Mouse (Mus musculus): ENCODE measurements around the gene Grk3.

Grk3 gene

GRCm38 (mm10) chr5:112936632-112937031 lies 79.0 kb downstream of the Grk3 start:
- DNase-seq (ENCODE audit: low read depth, low spot score), result no peak

DNA sequence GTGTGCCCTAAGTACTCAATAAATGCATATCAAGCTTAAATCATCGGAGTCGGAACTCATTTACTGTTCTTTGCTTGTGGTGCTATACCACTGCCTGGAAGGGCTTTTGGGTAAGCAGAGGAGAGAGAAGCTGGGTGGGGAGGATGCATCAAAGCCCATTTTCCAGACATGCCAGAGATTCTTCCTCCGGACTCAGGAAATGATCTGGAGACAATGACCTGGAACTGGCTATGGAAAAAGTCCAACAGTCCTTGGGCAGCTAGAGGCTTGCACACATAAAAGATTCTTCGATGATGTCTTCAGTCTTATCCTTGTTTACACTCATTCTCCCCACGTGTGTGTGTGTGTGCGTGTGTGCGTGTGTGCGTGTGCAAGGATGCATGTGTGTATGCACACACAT lies 80.2 kb downstream of the Grk3 start:
- DNase-seq (ENCODE audit: low read depth, low spot score), result no peak

DNA sequence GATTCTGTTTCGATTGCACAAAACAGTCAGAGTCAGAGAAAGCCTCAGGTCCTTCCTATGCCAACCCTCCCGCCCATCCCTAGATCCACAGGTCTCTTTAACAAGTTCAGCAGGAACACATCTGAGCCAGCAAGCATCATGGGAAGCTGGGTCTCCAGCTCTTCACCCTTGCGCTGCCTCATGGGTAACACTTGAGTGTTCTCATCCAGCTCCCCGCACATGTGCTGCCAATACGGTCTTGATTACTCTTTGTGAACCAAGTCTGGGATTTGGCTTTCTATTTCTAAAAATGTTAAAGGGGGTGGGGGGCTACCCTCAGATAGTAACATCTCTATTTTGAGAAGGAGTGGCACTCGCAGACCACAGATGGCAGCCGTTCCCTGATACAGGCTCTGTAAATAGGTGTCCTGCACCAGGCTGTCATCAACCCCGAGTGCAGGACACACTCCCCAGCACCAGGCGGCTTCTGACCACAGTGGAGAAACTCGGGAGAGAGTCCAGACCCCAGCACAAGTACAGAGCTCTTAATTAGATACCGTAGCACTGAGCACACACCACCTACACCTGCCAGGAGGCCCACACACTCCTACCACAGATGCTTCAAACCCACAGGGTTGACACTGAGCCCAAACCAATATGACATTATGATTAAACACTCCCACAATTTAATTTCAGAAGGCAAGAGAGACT lies 82.6 kb downstream of the Grk3 start:
- no peak for DNase-seq (ENCODE audit: low read depth, low spot score)

DNA sequence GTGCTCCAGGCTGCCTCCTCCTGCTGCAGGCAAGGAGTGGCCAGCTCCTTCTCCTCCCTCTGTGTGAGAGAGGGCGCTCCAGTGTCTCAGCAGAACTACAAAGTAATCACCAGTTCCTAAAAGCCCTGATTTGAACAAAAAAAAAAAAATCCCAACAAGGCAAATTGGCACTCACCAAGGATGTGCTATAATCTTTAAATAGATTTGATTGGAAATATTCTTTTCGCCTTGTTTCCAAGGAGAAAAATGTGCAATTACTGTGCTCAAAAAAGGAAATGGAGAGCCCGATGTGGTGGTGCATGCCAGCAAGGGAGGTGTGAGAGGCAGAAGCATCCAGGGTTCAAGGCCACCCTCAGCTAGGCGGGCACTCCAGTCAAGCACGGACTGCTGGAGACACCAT lies 83.7 kb downstream of the Grk3 start:
- no peak for DNase-seq (ENCODE audit: low read depth, low spot score)

GRCm38 (mm10) chr5:112928201-112928881 lies 87.2 kb downstream of the Grk3 start:
- no peak for DNase-seq (ENCODE audit: low read depth, low spot score)

DNA sequence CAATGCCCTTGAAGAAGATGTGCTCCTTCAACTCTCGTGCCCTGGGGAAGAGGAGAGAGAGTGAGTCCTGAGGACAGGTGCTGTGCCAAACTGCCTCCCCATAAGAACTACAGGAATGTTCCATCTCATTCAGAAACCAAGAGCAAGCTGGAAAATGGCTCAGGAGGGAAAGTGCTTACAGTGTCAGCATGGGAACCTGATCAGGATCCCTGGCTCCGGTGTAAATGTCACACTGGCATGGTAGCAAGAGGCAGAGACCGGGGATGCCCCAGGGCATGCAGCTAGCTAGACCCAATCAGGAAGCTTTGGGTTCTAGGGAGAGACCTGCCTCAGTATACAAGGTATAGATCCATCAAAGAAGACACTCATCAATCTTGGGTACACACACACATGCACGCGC lies 90.2 kb downstream of the Grk3 start:
- no peak for DNase-seq (ENCODE audit: low read depth, low spot score)

DNA sequence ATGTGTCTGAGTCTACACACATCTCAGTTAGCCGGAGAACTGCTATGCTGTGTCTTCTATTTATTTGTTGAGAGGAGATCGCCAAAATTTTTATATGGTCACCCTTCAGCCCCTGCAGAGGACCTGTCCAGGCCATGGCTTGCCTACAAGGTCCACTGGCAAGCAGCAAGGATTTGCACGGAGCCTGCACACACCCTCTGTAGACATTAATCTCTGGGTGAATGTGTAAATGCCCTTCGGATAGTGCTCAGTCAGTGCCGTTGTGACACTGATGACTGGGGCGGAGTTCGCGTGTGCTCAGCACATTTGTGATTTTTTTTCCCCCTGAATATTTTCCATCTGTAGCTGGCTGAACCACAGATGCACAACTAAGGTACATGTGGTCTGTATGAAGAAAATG lies 90.8 kb downstream of the Grk3 start:
- DNase-seq (ENCODE audit: low read depth, low spot score), result no peak

GRCm38 (mm10) chr5:112923841-112924240 lies 91.8 kb downstream of the Grk3 start:
- DNase-seq (ENCODE audit: low read depth, low spot score), result no peak

DNA sequence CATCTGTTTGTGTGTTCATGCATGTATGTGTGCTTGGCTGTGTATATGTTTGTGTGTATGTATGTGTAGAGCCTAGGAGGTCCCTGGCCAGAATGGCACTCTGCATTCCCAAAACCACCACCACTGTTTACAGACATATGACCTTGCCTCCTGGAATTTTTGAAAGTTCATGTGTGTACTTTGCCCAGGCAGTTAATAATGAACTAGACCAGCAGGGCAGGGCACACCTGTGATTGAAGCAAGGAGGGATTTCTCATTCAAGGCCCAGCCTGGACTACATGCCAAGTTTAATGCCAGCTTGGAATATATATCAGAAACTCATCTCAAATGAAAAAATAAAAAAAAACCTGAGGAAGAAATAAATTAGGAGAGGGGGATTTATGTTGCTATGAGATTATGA lies 93.7 kb downstream of the Grk3 start:
- DNase-seq (ENCODE audit: low read depth, low spot score), result no peak

GRCm38 (mm10) chr5:112910381-112910780 lies 105.2 kb downstream of the Grk3 start:
- DNase-seq (ENCODE audit: low read depth, low spot score), result no peak

GRCm38 (mm10) chr5:112908169-112908614 lies 107.4 kb downstream of the Grk3 start:
- DNase-seq (ENCODE audit: low read depth, low spot score), result no peak

- DNase-seq (ENCODE audit: low read depth, low spot score), result no peak
Measured at GRCm38 (mm10) chr5:112907504-112907903, 108.1 kb downstream of the Grk3 start.

DNA sequence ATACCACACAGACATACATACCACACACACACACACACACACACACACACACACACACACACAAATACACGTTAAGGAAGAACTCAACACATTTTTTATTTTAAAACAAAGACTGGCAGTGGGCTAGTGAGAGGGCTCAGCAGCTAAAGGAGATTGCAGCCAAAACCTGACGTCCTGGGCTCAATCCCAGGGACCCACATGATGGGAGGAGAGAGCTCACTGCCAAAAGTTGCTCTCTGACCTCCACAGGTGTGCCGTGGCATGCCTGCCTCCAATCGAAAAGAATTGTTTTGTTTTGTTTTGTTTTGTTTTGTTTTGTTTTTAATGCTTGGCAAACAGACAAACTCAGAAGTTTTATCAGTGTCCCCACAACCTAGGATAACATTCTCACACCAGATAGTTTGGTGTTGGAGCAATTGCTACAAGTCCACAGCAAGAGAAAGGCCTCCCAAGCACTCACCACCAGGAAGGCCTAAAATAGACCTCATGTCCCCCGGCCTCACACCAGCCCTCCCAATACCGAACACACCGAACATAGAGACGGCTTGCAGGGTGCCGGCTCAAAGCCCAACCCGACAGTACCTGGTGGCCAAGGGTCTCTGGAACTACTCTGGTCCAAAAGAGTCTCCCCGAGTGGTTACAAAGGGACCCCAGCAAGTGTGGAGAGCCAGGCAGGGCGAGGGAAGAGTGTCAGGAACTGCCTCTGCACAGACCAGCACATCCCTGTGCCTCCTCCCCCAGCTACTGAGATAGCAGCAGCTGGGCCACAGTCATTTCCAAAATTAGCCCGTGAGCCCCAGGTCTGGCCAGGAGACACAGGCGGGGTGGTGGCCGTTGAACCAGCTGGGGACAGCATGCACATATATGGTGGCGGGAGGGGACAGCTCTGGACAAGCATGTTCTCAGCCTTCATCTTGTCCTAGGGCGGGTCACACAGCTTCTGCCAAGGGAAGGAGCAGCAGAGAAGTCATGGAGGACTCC lies 119.6 kb downstream of the Grk3 start, which contains the start of gene Myo18b:
Gene Myo18b, minus strand, starts transcription at position 689 of the 981 bp plus-strand sequence.
- no peak for DNase-seq (ENCODE audit: low read depth, low spot score)

- DNase-seq (ENCODE audit: low read depth, low spot score), result no peak
Measured at GRCm38 (mm10) chr5:112893462-112894060, 122.0 kb downstream of the Grk3 start.

- DNase-seq (ENCODE audit: low read depth, low spot score), result no peak
Measured at GRCm38 (mm10) chr5:112892411-112892810, 123.2 kb downstream of the Grk3 start.

- DNase-seq (ENCODE audit: low read depth, low spot score), result no peak
Measured at GRCm38 (mm10) chr5:112888651-112889050, 126.9 kb downstream of the Grk3 start.

- no peak for DNase-seq (ENCODE audit: low read depth, low spot score)
Measured at GRCm38 (mm10) chr5:112886687-112887491, 128.7 kb downstream of the Grk3 start.

- DNase-seq (ENCODE audit: low read depth, low spot score), result no peak
Measured at GRCm38 (mm10) chr5:112877391-112878115, 138.0 kb downstream of the Grk3 start.

- DNase-seq (ENCODE audit: low read depth, low spot score), result no peak
Measured at GRCm38 (mm10) chr5:112876846-112877390, 138.7 kb downstream of the Grk3 start.

- no peak for DNase-seq (ENCODE audit: low read depth, low spot score)
Measured at GRCm38 (mm10) chr5:112872999-112873398, 142.6 kb downstream of the Grk3 start.

Measured in c-Kit-negative CD71-positive TER-119-positive erythroid progenitor cells, embryonic 14.5 days (primary cell).